Mouse (Mus musculus) neural tube, embryonic 10.5 days (tissue): ENCODE results near the gene Tox2.

Source experiments
- DNase-seq: peaks from one replicate; pipeline ENCODE4 v3.0.0-alpha.2; 2017; ENCODE audit warnings: low spot score; ENCODE audit errors: extremely low spot score

The Tox2 gene

GRCm38 (mm10) chr2:163310163-163310688 is 107.3 kb downstream of the Tox2 start:
- DNase-seq = no peak

GRCm38 (mm10) chr2:163317281-163317680 is 114.4 kb downstream of the Tox2 start:
- DNase-seq = no peak

GRCm38 (mm10) chr2:163318777-163319176 is 115.9 kb downstream of the Tox2 start:
- no peak for DNase-seq

GRCm38 (mm10) chr2:163323163-163323562 is 120.2 kb downstream of the Tox2 start:
- DNase-seq = no peak

GRCm38 (mm10) chr2:163330742-163331141 is 127.8 kb downstream of the Tox2 start:
- peak; percentile 25 for DNase-seq

- no peak for DNase-seq
These were observed 128.5 kb downstream of the Tox2 start for GRCm38 (mm10) chr2:163331423-163331822.

- DNase-seq = no peak
These were observed 129.6 kb downstream of the Tox2 start for GRCm38 (mm10) chr2:163332368-163333055.

GRCm38 (mm10) chr2:163340263-163340662 is 137.3 kb downstream of the Tox2 start:
- DNase-seq = peak; percentile 78

- DNase-seq = peak; percentile 55
These were observed 140.7 kb downstream of the Tox2 start for GRCm38 (mm10) chr2:163343671-163344070.

- no peak for DNase-seq
These were observed 142.2 kb downstream of the Tox2 start for GRCm38 (mm10) chr2:163344976-163345660.

GRCm38 (mm10) chr2:163346497-163346896 is 143.6 kb downstream of the Tox2 start:
- no peak for DNase-seq

GRCm38 (mm10) chr2:163347517-163348184 is 144.7 kb downstream of the Tox2 start:
- DNase-seq = no peak

GRCm38 (mm10) chr2:163348677-163349076 is 145.8 kb downstream of the Tox2 start:
- DNase-seq = no peak

GRCm38 (mm10) chr2:163349411-163349810 is 146.5 kb downstream of the Tox2 start:
- no peak for DNase-seq

GRCm38 (mm10) chr2:163350443-163350842 is 147.5 kb downstream of the Tox2 start:
- no peak for DNase-seq

- no peak for DNase-seq
These were observed 150.8 kb downstream of the Tox2 start for GRCm38 (mm10) chr2:163353731-163354130.

- DNase-seq = no peak
These were observed 152.7 kb downstream of the Tox2 start for GRCm38 (mm10) chr2:163355666-163356065.

- no peak for DNase-seq
These were observed 153.4 kb downstream of the Tox2 start for GRCm38 (mm10) chr2:163356113-163356840.

- DNase-seq = no peak
These were observed 155.7 kb downstream of the Tox2 start for GRCm38 (mm10) chr2:163358662-163359061.

- no peak for DNase-seq
These were observed 156.3 kb downstream of the Tox2 start for GRCm38 (mm10) chr2:163359253-163359652.

GRCm38 (mm10) chr2:163360858-163361623 is 158.1 kb downstream of the Tox2 start:
- DNase-seq = no peak
